Mouse (Mus musculus) olfactory bulb, adult 2 months (tissue): ENCODE measurements around the gene Krt31.

Experiments used
- CTCF ChIP-seq: fragments of 200-500 bp; IDR thresholded peaks from 2 replicates; pipeline ENCODE4 v1.5.1; 2012; ENCODE audit warnings: low read depth, mild to moderate bottlenecking, low read length, moderate library complexity; ENCODE audit not compliant: insufficient read depth
- POLR2A ChIP-seq: fragments of 200-500 bp; IDR thresholded peaks from 2 replicates; pipeline ENCODE4 v1.6.1; 2012; ENCODE audit warnings: mild to moderate bottlenecking, low read depth, low read length, moderate library complexity; ENCODE audit not compliant: insufficient read depth

GRCm38 (mm10) chr11:100041454-100041853 is 8.9 kb downstream of the Krt31 start, which contains the start of gene Krt34:
- TF ChIP-seq POLR2A: no peak
- no peak for TF ChIP-seq CTCF
